Mouse (Mus musculus) lung, postnatal 25 days (tissue): Measurements from ENCODE around the gene Rnf103.
A peak's percentile ranks its signal among the peaks of the same experiment; 100 is the strongest.
"Not testable (repeated sequence)": the region's sequence is repeated elsewhere in the genome, so short reads cannot be mapped to it uniquely, and the experiment has no call there.

Source experiments
- DNase-seq: peaks from one replicate; pipeline ENCODE4 v3.0.0; 2022; ENCODE audit warnings: low spot score

Gene Rnf103

DNA sequence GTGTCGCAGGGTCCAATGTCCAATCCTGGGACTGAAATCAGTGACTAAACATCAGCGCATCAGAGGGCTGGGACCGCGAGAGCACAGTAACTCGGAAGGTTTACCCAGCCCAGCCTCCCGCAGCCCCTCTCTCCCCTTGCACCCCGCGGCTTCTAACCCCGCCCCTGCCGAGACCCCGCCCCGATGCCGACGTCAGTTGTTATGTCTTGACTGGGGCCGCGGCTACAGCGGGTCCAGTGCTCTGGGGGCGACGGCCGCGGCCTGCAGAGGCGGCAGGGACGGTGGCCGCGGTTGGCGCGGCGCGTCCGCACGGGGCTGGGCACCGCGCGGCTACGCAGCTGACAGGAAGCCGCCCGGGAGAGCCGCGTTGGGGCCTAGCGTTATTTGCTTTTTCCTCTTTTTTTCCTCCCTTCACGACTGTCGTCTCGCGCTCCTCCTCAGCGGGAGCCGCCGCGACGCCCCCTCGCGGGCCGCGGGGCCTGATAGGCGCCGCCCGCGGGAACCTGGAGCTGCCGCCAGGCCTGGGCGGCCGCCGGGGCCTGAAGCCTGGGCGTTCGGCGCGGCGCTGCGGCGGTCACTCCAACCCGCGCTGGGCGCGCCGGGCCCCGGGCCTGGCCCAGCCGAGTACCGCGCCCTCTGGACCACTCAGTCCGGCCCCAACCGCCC, at the start of gene Rnf103:
Rnf103 (plus strand) TSS at position 220 of the 666 bp plus-strand sequence.
- peak; percentile 90 for DNase-seq

- DNase-seq, result no peak
Measured at GRCm38 (mm10) chr6:71444756-71445155, 48.9 kb upstream of the Rnf103 start.

DNA sequence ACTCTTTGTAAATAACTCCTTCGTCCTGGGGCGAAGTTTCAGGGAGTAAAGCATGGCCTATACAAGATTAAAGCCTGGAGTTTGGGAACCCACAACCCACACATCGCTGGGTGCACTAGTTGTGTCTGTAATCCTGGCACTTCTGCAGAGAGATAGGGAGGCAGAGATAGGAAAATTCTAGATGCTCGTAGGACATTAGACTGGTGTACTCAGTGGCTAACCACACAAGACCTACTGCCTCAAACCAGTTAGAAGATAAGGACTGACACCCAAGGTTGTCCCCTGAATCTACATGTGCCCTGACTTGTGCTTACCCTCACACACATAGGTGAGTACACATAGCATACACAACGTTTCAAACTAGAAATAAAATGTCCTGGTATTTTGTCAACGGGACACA, 48.1 kb upstream of the Rnf103 start:
- no peak for DNase-seq

- no peak for DNase-seq
Measured at GRCm38 (mm10) chr6:71452792-71453191, 40.9 kb upstream of the Rnf103 start.

DNA sequence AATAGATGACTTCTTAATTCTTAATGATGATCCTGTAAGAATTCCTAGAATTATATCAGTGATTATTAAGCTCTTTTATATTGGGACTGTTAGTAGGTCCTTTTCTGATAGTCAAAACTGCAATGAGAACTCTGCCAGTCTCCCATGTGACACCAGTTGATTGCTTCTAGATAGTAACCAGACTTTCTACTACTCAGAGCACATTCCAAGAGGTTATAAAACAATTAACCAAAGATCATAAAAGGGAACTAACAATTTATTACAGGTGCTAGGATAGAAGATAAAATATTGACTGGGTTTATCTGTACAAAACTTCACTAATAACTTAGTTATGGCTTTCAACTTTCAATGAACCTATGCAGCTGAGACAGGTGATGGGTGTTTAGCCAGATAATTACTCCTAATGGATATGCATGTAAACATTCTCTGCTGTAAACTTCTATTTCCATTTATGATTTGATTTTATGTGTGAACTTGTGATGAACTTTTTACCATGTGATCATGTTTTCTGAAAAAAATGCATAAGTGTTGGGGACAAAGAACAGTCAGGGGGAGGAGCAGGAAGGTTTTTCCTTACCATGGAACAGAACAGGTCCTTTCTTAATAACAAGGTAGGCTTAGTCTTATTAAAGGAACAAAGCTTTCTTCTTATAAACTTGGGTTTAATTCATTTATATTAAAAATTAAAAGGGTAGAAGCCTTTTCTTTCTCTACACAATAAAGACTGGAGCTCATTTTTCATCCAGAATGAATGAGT, 39.5 kb upstream of the Rnf103 start:
- not testable (repeated sequence) for DNase-seq

- no peak for DNase-seq
Measured at GRCm38 (mm10) chr6:71457956-71458608, 35.6 kb upstream of the Rnf103 start.

DNA sequence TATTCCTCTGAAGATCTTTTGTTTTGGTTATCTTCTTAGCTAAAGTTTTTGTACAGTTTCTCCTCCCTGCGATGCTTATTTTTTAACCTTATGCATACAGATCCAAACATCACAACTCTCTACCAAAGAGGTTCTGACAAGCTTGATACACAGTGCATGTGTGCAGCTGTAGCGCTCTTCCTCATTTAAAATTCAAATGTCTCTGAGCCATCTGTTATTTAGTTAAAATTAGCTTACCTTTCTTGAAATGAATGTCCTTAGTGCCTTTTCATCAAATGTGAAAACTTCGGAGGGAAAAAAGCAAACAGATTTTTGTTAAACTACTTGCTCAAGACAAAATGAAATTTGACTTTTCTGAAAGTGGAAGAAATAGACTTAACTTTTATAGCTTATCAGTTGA, 28.5 kb upstream of the Rnf103 start:
- DNase-seq, result no peak

DNA sequence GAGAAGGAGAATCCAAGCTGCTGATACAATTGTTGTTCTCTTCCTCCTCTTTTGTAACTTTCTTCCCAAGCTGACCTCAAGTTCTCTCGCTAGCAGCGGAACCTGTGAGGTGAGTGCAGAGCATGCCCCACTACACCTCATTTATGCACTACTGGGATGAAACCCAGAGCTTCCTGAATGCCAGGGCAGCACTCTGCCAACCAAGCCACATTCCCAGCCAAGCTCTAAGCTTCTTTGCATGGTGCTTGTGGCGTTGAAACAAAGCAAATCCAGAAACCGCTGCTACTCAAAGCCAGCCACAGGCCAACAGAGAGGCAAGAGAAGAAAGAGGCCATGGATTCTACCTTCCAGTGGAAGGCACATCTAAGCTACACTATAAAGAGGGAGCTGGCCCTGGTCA, 25.9 kb upstream of the Rnf103 start:
- no peak for DNase-seq

DNA sequence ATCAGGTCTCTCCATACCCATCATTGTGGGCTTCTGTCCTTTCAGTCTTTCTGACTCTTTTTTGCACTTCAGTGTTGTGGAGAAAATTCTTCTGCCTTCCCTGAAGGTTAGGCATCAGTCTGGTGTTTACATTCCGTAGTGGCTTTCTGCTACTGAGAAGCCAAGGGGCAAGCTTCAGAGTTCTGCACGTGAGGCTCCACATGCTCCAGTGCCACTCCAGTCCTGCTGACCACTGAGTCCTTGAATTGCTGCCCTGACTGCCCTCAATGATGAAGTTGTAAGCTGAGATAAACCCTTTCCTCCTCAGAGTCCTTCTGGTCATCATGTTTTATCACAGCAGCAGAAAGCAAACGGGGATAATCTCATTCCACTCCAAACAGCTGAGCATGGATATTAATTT, 24.4 kb upstream of the Rnf103 start:
- no peak for DNase-seq

DNA sequence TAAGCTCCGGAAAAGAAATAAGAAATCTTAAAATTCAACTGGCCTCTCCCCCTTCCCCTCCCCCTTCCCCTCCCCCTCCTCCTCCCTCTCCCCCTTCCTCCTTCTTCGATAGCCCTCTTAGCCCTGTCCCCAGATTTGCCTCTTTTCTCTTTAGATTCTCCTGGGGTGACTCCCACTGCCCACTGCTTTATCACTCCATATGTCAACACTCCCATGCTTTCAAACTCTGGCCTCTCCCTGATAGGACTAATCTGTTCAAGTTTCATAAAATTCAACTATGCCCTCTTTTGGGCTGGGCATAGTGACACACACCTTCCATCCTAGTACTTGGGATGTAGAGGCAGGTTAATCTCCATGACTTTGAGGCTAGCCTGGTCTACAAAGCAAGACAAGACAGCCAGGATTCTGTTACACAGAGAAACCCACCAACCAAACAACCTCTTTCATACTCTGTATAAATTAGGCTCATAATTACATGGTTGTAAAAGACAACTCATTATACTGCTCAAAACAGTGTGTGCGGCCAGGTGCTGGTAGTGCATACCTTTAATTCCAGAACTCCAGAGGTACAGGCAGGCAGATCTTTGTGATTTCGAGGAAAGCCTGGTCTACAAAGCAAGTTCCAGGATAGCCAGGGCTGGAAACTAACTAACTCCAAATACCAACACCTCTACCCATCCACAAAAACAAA, 21.7 kb upstream of the Rnf103 start:
- DNase-seq, result no peak

GRCm38 (mm10) chr6:71472786-71473185, 20.9 kb upstream of the Rnf103 start:
- no peak for DNase-seq

DNA sequence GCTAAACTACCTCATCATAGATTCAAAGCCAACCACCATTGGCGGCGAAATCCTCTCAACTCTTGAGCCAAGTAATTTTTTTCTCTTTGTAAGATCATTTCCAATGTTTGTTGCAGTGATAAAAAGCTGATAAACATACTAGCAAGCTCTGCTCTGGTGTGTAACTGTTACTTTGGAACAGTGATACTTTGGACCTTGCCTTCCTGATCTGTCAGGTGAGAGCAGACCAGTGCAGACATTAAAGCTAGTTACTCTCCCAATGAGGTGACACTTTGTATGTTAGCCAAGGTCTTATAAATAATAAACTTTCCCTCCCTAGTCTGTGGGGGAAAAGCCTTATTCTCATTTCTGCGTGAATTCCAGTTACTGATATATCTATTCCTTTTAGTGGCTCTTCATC, 18.1 kb upstream of the Rnf103 start:
- DNase-seq, result no peak

DNA sequence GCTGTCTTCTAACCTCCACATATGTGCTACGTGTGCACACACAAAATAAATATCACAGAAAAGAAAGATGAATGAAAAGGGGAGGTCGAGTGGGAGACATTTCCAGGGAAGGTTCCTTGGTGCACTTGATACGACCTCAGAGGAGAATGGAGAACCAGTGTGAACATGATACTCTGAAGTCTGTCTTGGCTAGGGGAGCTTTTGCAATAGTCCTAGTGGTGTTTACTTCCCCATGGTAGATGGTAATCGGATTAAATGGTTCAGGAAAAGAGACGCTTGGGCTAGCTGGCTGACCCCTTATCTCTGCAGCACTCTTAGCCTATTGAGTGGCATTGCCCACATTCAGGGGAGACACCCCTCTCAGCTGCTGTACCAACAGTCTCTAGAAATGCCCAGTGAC, 16.9 kb upstream of the Rnf103 start:
- DNase-seq, result no peak

DNA sequence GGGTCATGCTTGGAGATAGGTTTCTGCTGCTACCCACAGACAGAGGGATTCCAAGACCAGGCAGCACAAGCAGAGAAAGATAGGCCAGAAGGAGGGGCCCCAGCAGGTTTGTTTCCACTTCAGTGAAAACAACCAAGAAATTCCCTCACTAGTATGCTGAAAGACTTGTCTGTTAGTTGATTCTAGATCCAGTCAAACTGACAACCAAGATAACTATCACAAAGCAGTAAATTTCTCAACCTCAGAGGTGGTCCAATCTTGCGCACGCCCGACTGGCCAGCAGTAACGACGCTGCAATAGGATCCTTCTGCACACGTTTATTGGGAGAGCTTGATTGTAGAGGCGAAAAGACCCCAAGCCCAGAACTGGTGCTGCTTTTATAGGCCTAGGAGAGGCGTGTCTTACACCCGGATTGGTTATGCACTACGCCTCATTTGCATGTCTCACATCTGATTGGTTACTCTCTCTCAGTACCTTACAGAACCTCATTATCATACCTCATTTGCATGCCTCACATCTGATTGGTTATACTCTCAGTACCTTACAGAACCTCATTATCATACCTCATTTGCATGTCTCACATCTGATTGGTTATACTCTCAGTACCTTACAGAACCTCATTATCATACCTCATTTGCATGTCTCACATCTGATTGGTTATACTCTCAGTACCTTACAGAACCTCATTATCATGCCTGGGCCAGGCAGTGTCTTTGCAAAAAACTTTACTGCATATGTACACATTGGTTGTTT, 14.7 kb upstream of the Rnf103 start:
- DNase-seq, result not testable (repeated sequence)

DNA sequence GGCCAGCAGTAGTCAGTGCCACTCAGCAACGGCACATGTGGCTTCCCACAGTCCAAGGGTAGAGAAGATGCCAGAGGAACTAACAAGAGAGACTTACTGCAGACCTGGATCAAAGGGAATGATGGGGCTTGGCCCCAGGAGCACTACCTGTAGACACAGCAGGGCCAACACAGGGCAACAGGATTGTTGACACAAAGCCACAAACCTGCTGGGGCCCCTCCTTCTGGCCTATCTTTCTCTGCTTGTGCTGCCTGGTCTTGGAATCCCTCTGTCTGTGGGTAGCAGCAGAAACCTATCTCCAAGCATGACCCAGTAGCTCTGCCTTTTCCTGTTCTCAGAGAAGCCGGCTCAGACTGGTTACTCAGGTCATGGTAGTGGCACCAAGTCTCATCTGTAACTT, 14.1 kb upstream of the Rnf103 start:
- not testable (repeated sequence) for DNase-seq

- DNase-seq, result no peak
Measured at GRCm38 (mm10) chr6:71480136-71480535, 13.6 kb upstream of the Rnf103 start.

GRCm38 (mm10) chr6:71481136-71481535, 12.6 kb upstream of the Rnf103 start:
- no peak for DNase-seq

GRCm38 (mm10) chr6:71485246-71485645, 8.4 kb upstream of the Rnf103 start:
- DNase-seq, result no peak

- no peak for DNase-seq
Measured at GRCm38 (mm10) chr6:71486226-71486625, 7.5 kb upstream of the Rnf103 start.

- DNase-seq, result no peak
Measured at GRCm38 (mm10) chr6:71486867-71487266, 6.8 kb upstream of the Rnf103 start.

GRCm38 (mm10) chr6:71487966-71488365, 5.7 kb upstream of the Rnf103 start:
- DNase-seq, result no peak

DNA sequence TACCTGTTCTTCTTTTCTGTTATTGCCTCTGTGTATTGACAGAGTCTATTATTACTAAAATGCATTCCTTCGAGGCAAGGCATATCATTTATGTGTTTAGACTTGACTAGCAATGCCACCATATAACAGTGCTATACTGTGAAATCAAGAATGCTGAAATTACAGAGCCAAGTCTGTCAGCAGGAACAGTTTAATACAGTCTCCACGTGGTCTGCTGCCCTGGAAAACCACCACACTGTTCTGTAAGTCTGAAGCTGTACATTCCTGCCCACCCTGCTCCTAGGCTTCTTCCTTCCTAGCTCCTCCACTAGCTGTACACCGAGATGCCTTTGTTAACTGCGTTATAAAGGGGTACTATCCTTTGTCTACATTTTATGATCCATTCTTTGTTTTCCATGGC, 1.6 kb upstream of the Rnf103 start:
- DNase-seq, result no peak
